Mouse (Mus musculus): ENCODE measurements around the gene Tom1l2.

DNA sequence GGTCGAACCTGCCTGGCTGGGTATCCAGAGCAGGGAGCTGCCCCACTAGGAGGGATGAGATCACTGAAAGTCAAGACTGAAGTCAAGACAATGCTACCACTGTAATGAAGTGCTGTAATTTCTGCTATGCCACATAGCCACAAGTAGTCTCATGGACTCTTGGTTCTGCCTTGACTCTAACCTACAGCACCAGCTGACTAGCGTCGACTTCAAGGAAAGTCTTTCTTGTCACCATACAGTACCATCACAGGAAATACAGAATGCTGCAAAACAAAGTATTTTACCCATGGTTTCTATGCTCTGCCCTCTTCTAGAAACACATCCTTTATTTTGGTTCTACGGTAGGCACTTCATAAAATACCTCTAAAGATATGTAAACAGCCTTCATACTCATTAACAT, 22.2 kb downstream of the Tom1l2 start:
- TF ChIP-seq CTCF (IDR thresholded peaks at IDR 0.05; ENCODE audit: low read depth), result no peak
- TF ChIP-seq EP300 (IDR thresholded peaks at IDR 0.05; ENCODE audit: low read depth), result no peak
